Mouse (Mus musculus): ENCODE measurements around the gene Qsox2.

DNA sequence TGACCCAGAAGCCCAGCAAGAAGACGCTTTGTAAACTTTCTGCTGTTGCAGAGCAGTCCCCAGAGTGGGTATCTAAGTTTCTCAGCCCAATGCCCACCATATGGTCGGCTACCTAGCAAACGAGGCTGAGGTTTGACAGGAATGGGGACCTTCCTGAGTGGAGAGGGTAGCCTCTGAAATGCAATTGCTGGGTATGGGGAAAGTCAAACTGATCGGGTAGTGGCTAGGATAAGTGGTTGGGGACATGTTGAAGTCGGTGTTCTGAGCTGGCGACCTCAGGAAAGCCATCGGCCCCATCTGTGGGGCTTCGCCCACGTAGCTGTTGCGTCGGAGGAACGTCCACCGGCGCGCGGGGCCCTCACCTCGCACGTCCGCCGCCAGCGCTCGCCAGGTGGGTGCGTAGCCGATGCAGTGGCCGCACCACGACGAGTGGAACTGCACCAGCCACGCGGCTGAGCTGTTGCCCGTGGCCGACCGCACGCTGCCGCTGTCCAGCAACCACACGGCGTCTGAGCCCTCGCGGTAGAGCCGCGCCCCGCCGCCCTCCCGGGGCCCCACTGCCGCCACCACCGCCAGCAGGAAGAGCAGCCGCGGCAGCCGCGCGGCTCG lies 540 bp downstream of the Qsox2 start:
- TF ChIP-seq CTCF (IDR thresholded peaks at IDR 0.05; ENCODE audit: low read depth, low read length), result no peak
- TF ChIP-seq POLR2A (IDR thresholded peaks at IDR 0.05; ENCODE audit: insufficient read depth, low read length), result no peak
